Mouse (Mus musculus): ENCODE data around the gene Cd163.
"Not testable (repeated sequence)": the region's sequence is repeated elsewhere in the genome, so short reads cannot be mapped to it uniquely, and the experiment has no call there.

Cd163 gene

GRCm38 (mm10) chr6:124304356-124304755 lies at the start of gene Cd163:
Gene Cd163 (plus strand): TSS chr6:124304656.
- no peak for DNase-seq

GRCm38 (mm10) chr6:124255721-124256470 lies 48.6 kb upstream of the Cd163 start:
- DNase-seq: no peak

GRCm38 (mm10) chr6:124260198-124260931 lies 44.1 kb upstream of the Cd163 start:
- no peak for DNase-seq

- no peak for DNase-seq
Measured at GRCm38 (mm10) chr6:124262696-124263095, 41.8 kb upstream of the Cd163 start.

- no peak for DNase-seq
Measured at GRCm38 (mm10) chr6:124273231-124273880, 31.1 kb upstream of the Cd163 start.

GRCm38 (mm10) chr6:124277641-124278040 lies 26.8 kb upstream of the Cd163 start:
- no peak for DNase-seq

- no peak for DNase-seq
Measured at GRCm38 (mm10) chr6:124278291-124278690, 26.2 kb upstream of the Cd163 start.

GRCm38 (mm10) chr6:124282731-124283130 lies 21.7 kb upstream of the Cd163 start:
- DNase-seq: no peak

GRCm38 (mm10) chr6:124297378-124297777 lies 7.1 kb upstream of the Cd163 start:
- DNase-seq: not testable (repeated sequence)

GRCm38 (mm10) chr6:124301447-124302192 lies 2.8 kb upstream of the Cd163 start:
- no peak for DNase-seq

GRCm38 (mm10) chr6:124308935-124309334 lies 4.5 kb downstream of the Cd163 start:
- DNase-seq: no peak

GRCm38 (mm10) chr6:124312292-124312691 lies 7.8 kb downstream of the Cd163 start:
- DNase-seq: no peak

GRCm38 (mm10) chr6:124320371-124320770 lies 15.9 kb downstream of the Cd163 start:
- DNase-seq: no peak

- peak; percentile 5 for DNase-seq
Measured at GRCm38 (mm10) chr6:124321481-124322475, 17.3 kb downstream of the Cd163 start.

- no peak for DNase-seq
Measured at GRCm38 (mm10) chr6:124328394-124328991, 24.0 kb downstream of the Cd163 start.

GRCm38 (mm10) chr6:124329622-124330021 lies 25.2 kb downstream of the Cd163 start:
- no peak for DNase-seq

GRCm38 (mm10) chr6:124345096-124345495 lies 40.6 kb downstream of the Cd163 start:
- DNase-seq: no peak

- no peak for DNase-seq
Measured at GRCm38 (mm10) chr6:124346613-124347012, 42.2 kb downstream of the Cd163 start.

- no peak for DNase-seq
Measured at GRCm38 (mm10) chr6:124353246-124353645, 48.8 kb downstream of the Cd163 start.

- no peak for DNase-seq
Measured at GRCm38 (mm10) chr6:124358953-124359352, 54.5 kb downstream of the Cd163 start.

- no peak for DNase-seq
Measured at GRCm38 (mm10) chr6:124360549-124360948, 56.1 kb downstream of the Cd163 start.

Data from cerebellum, adult 11-12 months (tissue).